Mouse (Mus musculus): ENCODE results near the gene Cybrd1.

The Cybrd1 gene

GRCm38 (mm10) chr2:71117797-71118708 is at the start of gene Cybrd1:
Gene Cybrd1 (plus strand): TSS chr2:71117923.
- DNase-seq (ENCODE audit: low read depth, low spot score), result no peak

GRCm38 (mm10) chr2:71071601-71072000 is 46.1 kb upstream of the Cybrd1 start:
- no peak for DNase-seq (ENCODE audit: low read depth, low spot score)

GRCm38 (mm10) chr2:71073330-71073729 is 44.4 kb upstream of the Cybrd1 start:
- no peak for DNase-seq (ENCODE audit: low read depth, low spot score)

GRCm38 (mm10) chr2:71073828-71074227 is 43.9 kb upstream of the Cybrd1 start:
- DNase-seq (ENCODE audit: low read depth, low spot score), result no peak

GRCm38 (mm10) chr2:71082416-71082815 is 35.3 kb upstream of the Cybrd1 start:
- no peak for DNase-seq (ENCODE audit: low read depth, low spot score)

- DNase-seq (ENCODE audit: low read depth, low spot score), result no peak
Observed at GRCm38 (mm10) chr2:71083454-71084193, 34.1 kb upstream of the Cybrd1 start.

- DNase-seq (ENCODE audit: low read depth, low spot score), result no peak
Observed at GRCm38 (mm10) chr2:71089766-71090165, 28.0 kb upstream of the Cybrd1 start.

- DNase-seq (ENCODE audit: low read depth, low spot score), result peak; percentile 47
Observed at GRCm38 (mm10) chr2:71090660-71091445, 26.9 kb upstream of the Cybrd1 start.

GRCm38 (mm10) chr2:71096170-71096569 is 21.6 kb upstream of the Cybrd1 start:
- DNase-seq (ENCODE audit: low read depth, low spot score), result peak; percentile 22

GRCm38 (mm10) chr2:71102621-71103291 is 15.0 kb upstream of the Cybrd1 start:
- DNase-seq (ENCODE audit: low read depth, low spot score), result no peak

GRCm38 (mm10) chr2:71103292-71103680 is 14.4 kb upstream of the Cybrd1 start:
- no peak for DNase-seq (ENCODE audit: low read depth, low spot score)

GRCm38 (mm10) chr2:71104696-71105095 is 13.0 kb upstream of the Cybrd1 start:
- DNase-seq (ENCODE audit: low read depth, low spot score), result no peak

GRCm38 (mm10) chr2:71105469-71106215 is 12.1 kb upstream of the Cybrd1 start:
- DNase-seq (ENCODE audit: low read depth, low spot score), result no peak

GRCm38 (mm10) chr2:71107225-71107624 is 10.5 kb upstream of the Cybrd1 start:
- no peak for DNase-seq (ENCODE audit: low read depth, low spot score)

GRCm38 (mm10) chr2:71108541-71108940 is 9.2 kb upstream of the Cybrd1 start:
- no peak for DNase-seq (ENCODE audit: low read depth, low spot score)

- no peak for DNase-seq (ENCODE audit: low read depth, low spot score)
Observed at GRCm38 (mm10) chr2:71113489-71114171, 4.1 kb upstream of the Cybrd1 start.

GRCm38 (mm10) chr2:71116151-71116550 is 1.6 kb upstream of the Cybrd1 start:
- DNase-seq (ENCODE audit: low read depth, low spot score), result no peak

- DNase-seq (ENCODE audit: low read depth, low spot score), result no peak
Observed at GRCm38 (mm10) chr2:71120844-71121243, 3.1 kb downstream of the Cybrd1 start.

- DNase-seq (ENCODE audit: low read depth, low spot score), result no peak
Observed at GRCm38 (mm10) chr2:71121406-71121805, 3.7 kb downstream of the Cybrd1 start.

Data from c-Kit-negative CD71-positive TER-119-positive erythroid progenitor cells, embryonic 14.5 days (primary cell).